Mouse (Mus musculus): Measurements from ENCODE around the gene Rrp1b. TPM values are rescaled to one million over a fixed set of nuclear protein-coding genes. Genes with fewer than 3 reads are reported as not detected.
A peak's percentile ranks its signal among the peaks of the same experiment; 100 is the strongest.

The Rrp1b gene
- polyA plus RNA-seq, 1 experiment from 2014 or later = 79.1 TPM

GRCm38 (mm10) chr17:32034322-32034721 lies 1.6 kb upstream of the Rrp1b start:
- Histone ChIP-seq H3K9me3 (no peaks in the 10 kb centered on the region), H3K4me3 (replicated peaks) (no peak overlapping the region), H3K27me3 (no peaks in the 10 kb centered on the region), H3K9ac (replicated peaks) (no peak overlapping the region), H3K27ac (no peak overlapping the region), H3K36me3 (peaks cover 4% of the 10 kb centered on the region; the same call in 1 of the 2 replicates), H3K4me1 (replicated peaks) (peaks cover 15% of the 10 kb centered on the region), H3K4me2 (no peak overlapping the region)
- WGBS = 86% methylated on average over 23 of the region's 23 CpGs
- ATAC-seq (ENCODE audit: insufficient number of reproducible peaks, insufficient read depth, low FRiP score, low TSS enrichment, low read depth) = no peak

- Histone ChIP-seq H3K4me1 (replicated peaks) (peaks cover 15% of the 10 kb centered on the region), H3K9ac (replicated peaks) (peak overlapping the region; percentile 83), H3K9me3 (no peaks in the 10 kb centered on the region), H3K4me3 (replicated peaks) (peak overlapping the region; percentile 90), H3K36me3 (peaks cover 8% of the 10 kb centered on the region; the same call in 1 of the 2 replicates), H3K27me3 (no peaks in the 10 kb centered on the region), H3K4me2 (peak overlapping the region; percentile 86), H3K27ac (peak overlapping the region; percentile 84)
- peak; percentile 58 for ATAC-seq (ENCODE audit: insufficient number of reproducible peaks, insufficient read depth, low FRiP score, low TSS enrichment, low read depth)
- 0% methylated on average over 46 of the region's 46 CpGs for WGBS
Measured at GRCm38 (mm10) chr17:32036509-32037438, 874 bp downstream of the Rrp1b start.

GRCm38 (mm10) chr17:32040263-32040662 lies 4.4 kb downstream of the Rrp1b start:
- no peak overlapping the region for H3K27ac ChIP-seq
- peaks cover 8% of the 10 kb centered on the region; the same call in 1 of the 2 replicates for H3K36me3 ChIP-seq
- no peak overlapping the region for H3K9ac ChIP-seq (replicated peaks)
- WGBS = 80% methylated on average over 10 of the region's 10 CpGs
- no peak overlapping the region for H3K4me3 ChIP-seq (replicated peaks)
- H3K4me1 ChIP-seq (replicated peaks) = peaks cover 15% of the 10 kb centered on the region
- no peak overlapping the region for H3K4me2 ChIP-seq
- H3K27me3 ChIP-seq = no peaks in the 10 kb centered on the region
- no peaks in the 10 kb centered on the region for H3K9me3 ChIP-seq
- ATAC-seq (ENCODE audit: insufficient number of reproducible peaks, insufficient read depth, low FRiP score, low TSS enrichment, low read depth) = no peak

GRCm38 (mm10) chr17:32046541-32046940 lies 10.6 kb downstream of the Rrp1b start:
- Histone ChIP-seq H3K9ac (replicated peaks) (no peak overlapping the region), H3K4me2 (no peak overlapping the region), H3K4me1 (replicated peaks) (no peaks in the 10 kb centered on the region), H3K27ac (no peak overlapping the region), H3K36me3 (peaks cover 58% of the 10 kb centered on the region), H3K9me3 (no peaks in the 10 kb centered on the region), H3K4me3 (replicated peaks) (no peak overlapping the region), H3K27me3 (no peaks in the 10 kb centered on the region)
- ATAC-seq (ENCODE audit: insufficient number of reproducible peaks, insufficient read depth, low FRiP score, low TSS enrichment, low read depth) = no peak
- WGBS = 91% methylated on average over 5 of the region's 5 CpGs

GRCm38 (mm10) chr17:32048351-32048750 lies 12.5 kb downstream of the Rrp1b start:
- H3K4me1 ChIP-seq (replicated peaks) = no peaks in the 10 kb centered on the region
- no peak overlapping the region for H3K9ac ChIP-seq (replicated peaks)
- H3K4me3 ChIP-seq (replicated peaks) = no peak overlapping the region
- no peaks in the 10 kb centered on the region for H3K27me3 ChIP-seq
- H3K4me2 ChIP-seq = no peak overlapping the region
- no peak for ATAC-seq (ENCODE audit: insufficient number of reproducible peaks, insufficient read depth, low FRiP score, low TSS enrichment, low read depth)
- H3K9me3 ChIP-seq = no peaks in the 10 kb centered on the region
- H3K27ac ChIP-seq = no peak overlapping the region
- H3K36me3 ChIP-seq = peaks cover 77% of the 10 kb centered on the region
- 90% methylated on average over 5 of the region's 5 CpGs for WGBS

GRCm38 (mm10) chr17:32049914-32050313 lies 14.0 kb downstream of the Rrp1b start:
- no peak overlapping the region for H3K9ac ChIP-seq (replicated peaks)
- no peak for ATAC-seq (ENCODE audit: insufficient number of reproducible peaks, insufficient read depth, low FRiP score, low TSS enrichment, low read depth)
- peaks cover 92% of the 10 kb centered on the region for H3K36me3 ChIP-seq
- 76% methylated on average over 4 of the region's 4 CpGs for WGBS
- H3K4me3 ChIP-seq (replicated peaks) = no peak overlapping the region
- no peaks in the 10 kb centered on the region for H3K4me1 ChIP-seq (replicated peaks)
- no peak overlapping the region for H3K27ac ChIP-seq
- H3K4me2 ChIP-seq = no peak overlapping the region
- H3K9me3 ChIP-seq = no peaks in the 10 kb centered on the region
- H3K27me3 ChIP-seq = no peaks in the 10 kb centered on the region

GRCm38 (mm10) chr17:32050609-32051008 lies 14.7 kb downstream of the Rrp1b start:
- Histone ChIP-seq H3K9me3 (no peaks in the 10 kb centered on the region), H3K9ac (replicated peaks) (no peak overlapping the region), H3K4me2 (no peak overlapping the region), H3K36me3 (peaks cover 99% of the 10 kb centered on the region), H3K27me3 (no peaks in the 10 kb centered on the region), H3K4me1 (replicated peaks) (no peaks in the 10 kb centered on the region), H3K4me3 (replicated peaks) (no peak overlapping the region), H3K27ac (no peak overlapping the region)
- WGBS = 89% methylated on average over 6 of the region's 6 CpGs
- ATAC-seq (ENCODE audit: insufficient number of reproducible peaks, insufficient read depth, low FRiP score, low TSS enrichment, low read depth) = no peak

- no peaks in the 10 kb centered on the region for H3K9me3 ChIP-seq
- H3K4me1 ChIP-seq (replicated peaks) = no peaks in the 10 kb centered on the region
- no peak overlapping the region for H3K4me2 ChIP-seq
- H3K36me3 ChIP-seq = peaks cover 100% of the 10 kb centered on the region
- no peak overlapping the region for H3K9ac ChIP-seq (replicated peaks)
- 87% methylated on average over 5 of the region's 5 CpGs for WGBS
- H3K4me3 ChIP-seq (replicated peaks) = no peak overlapping the region
- H3K27ac ChIP-seq = no peak overlapping the region
- ATAC-seq (ENCODE audit: insufficient number of reproducible peaks, insufficient read depth, low FRiP score, low TSS enrichment, low read depth) = no peak
- H3K27me3 ChIP-seq = no peaks in the 10 kb centered on the region
Measured at GRCm38 (mm10) chr17:32052237-32053080, 16.6 kb downstream of the Rrp1b start.

- Histone ChIP-seq H3K9ac (replicated peaks) (no peak overlapping the region), H3K27ac (no peak overlapping the region), H3K27me3 (no peaks in the 10 kb centered on the region), H3K4me2 (no peak overlapping the region), H3K9me3 (no peaks in the 10 kb centered on the region), H3K4me3 (replicated peaks) (no peak overlapping the region), H3K4me1 (replicated peaks) (no peaks in the 10 kb centered on the region), H3K36me3 (peaks cover 100% of the 10 kb centered on the region)
- no peak for ATAC-seq (ENCODE audit: insufficient number of reproducible peaks, insufficient read depth, low FRiP score, low TSS enrichment, low read depth)
- WGBS = 89% methylated on average over 5 of the region's 5 CpGs
Measured at GRCm38 (mm10) chr17:32053677-32054076, 17.8 kb downstream of the Rrp1b start.

GRCm38 (mm10) chr17:32057843-32058242 lies 21.9 kb downstream of the Rrp1b start:
- Histone ChIP-seq H3K9me3 (no peaks in the 10 kb centered on the region), H3K27ac (no peak overlapping the region), H3K27me3 (no peaks in the 10 kb centered on the region), H3K4me3 (replicated peaks) (no peak overlapping the region), H3K9ac (replicated peaks) (no peak overlapping the region), H3K4me1 (replicated peaks) (no peaks in the 10 kb centered on the region), H3K36me3 (peaks cover 95% of the 10 kb centered on the region), H3K4me2 (no peak overlapping the region)
- 93% methylated on average over 2 of the region's 2 CpGs for WGBS
- no peak for ATAC-seq (ENCODE audit: insufficient number of reproducible peaks, insufficient read depth, low FRiP score, low TSS enrichment, low read depth)

- H3K4me1 ChIP-seq (replicated peaks) = no peaks in the 10 kb centered on the region
- H3K36me3 ChIP-seq = peaks cover 86% of the 10 kb centered on the region
- ATAC-seq (ENCODE audit: insufficient number of reproducible peaks, insufficient read depth, low FRiP score, low TSS enrichment, low read depth) = no peak
- H3K4me2 ChIP-seq = no peak overlapping the region
- no peak overlapping the region for H3K27ac ChIP-seq
- H3K4me3 ChIP-seq (replicated peaks) = no peak overlapping the region
- no peaks in the 10 kb centered on the region for H3K9me3 ChIP-seq
- H3K27me3 ChIP-seq = no peaks in the 10 kb centered on the region
- 97% methylated on average over 2 of the region's 2 CpGs for WGBS
- H3K9ac ChIP-seq (replicated peaks) = no peak overlapping the region
Measured at GRCm38 (mm10) chr17:32059084-32059483, 23.2 kb downstream of the Rrp1b start.

Measured in limb, embryonic 12.5 days (tissue).